Mouse (Mus musculus) layer of hippocampus, adult 9-11 months (tissue): ENCODE measurements around the gene Haspin.

ENCODE experiments used
- DNase-seq: peaks from one replicate; pipeline ENCODE4 v3.0.0; 2022

Gene Haspin

DNA sequence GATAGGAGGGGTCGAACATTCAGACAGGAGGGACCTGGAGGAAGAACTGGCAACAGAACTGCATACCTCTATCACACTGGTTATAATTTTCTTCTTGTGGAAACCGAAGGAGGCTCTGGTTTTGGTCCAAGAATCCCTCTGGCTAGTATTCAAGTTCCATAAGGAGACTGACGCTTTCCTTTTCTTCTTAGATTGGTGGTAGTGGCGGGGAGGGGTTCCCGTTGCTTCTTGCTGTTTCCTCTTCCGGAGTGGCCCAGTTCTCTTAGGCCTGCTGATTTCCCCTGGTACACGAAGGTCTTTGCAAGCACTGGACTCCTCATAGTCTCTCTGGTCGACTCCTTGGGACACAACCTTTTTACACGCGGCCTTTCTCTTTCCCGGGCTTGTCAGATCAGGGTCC is 978 bp downstream of the Haspin start:
- DNase-seq, result no peak

DNA sequence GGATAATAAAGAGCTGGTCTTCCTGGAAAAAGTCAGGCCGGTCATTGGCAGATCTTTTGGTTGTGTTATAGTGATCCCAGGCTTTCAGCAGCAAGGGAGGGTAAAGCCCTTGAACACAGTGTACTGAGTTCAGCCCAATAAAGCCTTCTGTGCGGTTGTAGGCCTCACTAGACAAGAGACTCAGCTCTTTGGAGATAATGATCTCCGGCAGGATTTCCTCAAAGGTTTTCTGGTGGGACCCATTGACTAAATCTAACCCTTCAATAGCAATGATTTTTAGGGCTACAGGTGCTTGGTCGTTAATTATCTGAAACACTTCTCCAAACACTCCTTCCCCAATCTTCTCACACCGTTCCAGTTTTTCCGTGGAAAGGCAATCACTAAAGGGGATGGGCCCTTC is 1.5 kb downstream of the Haspin start:
- no peak for DNase-seq

DNA sequence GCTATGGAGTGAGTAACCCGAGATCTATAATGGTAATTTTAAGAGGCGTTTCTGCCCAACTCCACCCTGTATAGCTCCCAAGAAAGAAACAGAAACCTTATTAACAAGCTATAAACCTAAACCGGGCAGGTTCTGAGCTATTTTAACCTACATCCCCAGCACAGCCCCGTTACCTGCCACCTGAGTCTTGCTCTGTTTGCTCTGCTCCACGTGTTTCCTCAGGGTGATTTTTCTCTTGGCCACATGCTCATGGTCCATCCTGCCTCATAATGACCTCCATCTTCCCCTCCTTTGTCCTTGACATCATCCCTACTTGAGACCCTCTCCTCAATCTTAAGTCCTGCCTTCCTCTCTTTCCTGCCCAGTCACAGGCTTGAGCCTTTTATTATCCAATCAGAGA is 3.9 kb downstream of the Haspin start:
- DNase-seq, result no peak

DNA sequence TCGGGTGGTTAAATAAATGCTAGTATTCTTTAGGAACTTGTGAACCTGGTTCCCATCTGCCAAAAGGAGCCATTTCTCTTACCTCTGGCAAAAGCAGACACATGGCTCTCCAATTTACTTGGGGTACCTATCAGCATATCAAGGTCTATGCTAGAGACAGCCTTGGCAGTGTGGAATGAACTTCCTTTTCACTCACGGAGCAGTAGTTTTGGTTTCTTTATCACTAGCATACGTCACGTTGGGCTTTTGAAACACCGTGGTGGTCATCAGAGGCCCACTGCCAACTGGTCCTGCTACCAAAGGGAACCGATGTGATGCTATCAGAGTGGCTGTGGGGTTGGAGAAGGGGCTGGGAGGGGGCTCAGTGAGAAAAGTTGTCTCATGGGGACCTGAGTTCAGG is 5.1 kb downstream of the Haspin start:
- DNase-seq, result no peak

DNA sequence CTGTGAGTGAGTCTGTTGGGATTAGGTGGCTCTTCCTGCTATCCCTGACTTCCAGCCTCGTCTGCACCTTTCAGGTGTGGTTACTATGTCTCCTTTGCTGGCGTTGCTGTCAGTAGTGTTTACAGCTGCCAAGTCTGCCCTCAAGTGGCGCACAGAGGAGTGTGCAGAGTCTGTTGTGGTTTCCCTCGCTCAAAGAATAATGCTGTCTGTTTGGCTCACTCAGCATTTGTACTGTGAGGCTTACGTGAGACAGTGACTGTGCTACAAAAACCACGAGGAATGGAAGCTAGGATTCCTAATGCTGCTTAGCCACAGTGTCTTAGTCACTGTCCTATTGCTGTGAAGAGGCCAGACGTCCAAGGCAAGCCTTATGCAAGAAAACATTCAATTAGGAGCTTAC is 7.1 kb downstream of the Haspin start:
- no peak for DNase-seq

DNA sequence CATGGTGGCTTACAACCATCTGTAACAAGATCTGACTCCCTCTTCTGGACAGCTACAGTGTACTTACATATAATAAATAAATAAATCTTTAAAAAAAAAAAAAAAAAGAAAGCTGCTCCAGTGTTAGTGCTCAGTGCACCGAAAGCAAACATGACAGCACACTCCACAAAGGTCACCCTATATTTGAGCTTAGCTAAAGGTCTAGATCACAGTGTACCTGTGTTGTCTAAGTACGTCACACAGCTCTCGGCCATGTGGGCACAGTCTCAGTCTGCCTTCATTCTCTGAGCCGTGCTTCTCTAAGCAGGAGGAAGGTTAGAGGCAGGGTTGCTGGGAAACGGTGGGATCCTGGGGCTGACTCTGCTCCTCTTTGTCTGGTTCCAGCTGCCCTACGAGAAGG is 11.6 kb downstream of the Haspin start:
- DNase-seq, result no peak

DNA sequence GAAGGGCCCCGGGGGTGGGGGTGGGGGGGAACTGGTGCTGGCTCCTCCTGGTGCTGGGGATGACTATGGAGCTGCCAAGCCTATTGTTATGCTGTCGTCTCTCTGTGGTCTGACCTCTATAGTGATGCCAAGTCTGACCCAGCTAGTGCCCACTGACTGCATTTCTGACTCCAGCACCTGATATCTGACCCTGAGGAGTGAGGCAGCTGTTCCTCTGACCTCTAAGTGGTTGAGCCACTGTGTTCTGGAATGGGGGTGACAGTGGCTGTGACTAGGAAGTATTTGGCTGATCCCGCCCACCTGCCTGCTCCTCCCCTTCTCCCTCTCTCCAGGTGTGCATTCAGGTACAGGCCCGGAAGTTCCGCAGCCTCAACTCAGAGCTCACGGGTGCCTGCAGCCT is 26.7 kb downstream of the Haspin start:
- no peak for DNase-seq

DNA sequence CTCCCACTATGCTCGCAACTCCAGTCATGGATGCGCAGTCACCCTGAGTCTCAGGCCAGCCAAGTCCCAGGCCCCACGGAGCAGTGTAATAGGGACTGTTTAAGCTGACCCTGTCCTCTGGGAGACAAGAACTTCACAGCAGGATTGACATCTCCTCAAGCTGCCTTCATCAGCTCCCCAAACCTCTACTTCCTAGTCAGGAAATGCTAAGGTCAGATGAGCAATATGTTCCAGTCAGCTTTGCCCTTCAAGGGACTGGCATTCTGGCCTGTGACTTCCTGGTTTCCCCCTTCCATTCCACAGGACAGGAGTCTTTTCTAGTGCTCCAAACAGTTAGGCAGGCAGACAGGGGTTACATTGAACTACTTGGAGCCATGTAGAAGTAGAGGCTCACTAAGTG is 28.2 kb downstream of the Haspin start:
- DNase-seq, result no peak

DNA sequence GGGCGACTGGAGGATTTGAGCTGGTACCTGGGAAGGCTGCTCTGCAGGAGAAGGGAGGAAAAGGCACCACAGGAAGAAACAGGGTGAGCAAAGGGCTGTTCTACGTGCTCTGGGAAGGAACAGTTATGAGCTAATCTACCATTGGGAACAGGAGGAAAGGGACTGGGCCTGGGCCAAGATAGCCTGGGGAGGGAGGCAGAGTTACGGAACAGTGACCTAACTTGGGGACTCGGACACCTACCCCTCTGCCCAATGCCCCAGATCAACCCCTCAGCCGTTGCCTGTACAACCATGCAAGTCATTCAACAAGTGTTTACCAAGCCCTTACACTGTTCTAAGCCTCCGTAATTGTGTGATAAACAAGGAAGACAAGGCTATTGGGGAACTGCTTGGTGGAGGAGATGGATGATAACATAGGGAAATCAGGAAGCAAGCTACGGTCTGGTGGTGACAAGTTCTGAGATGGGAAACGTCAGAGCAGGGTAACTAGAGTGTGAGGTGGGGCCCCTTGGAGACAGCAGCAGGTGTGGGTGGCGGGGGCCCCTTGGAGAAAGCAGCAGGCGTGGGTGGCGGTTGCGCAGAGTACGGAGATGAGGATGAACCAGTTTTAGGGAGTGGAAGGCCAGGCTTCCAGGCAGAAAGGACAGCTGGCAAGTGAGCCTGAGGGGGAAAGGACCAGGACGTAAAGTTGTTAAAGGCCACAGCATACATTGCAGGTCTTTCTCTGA is 29.0 kb downstream of the Haspin start:
- DNase-seq, result no peak

DNA sequence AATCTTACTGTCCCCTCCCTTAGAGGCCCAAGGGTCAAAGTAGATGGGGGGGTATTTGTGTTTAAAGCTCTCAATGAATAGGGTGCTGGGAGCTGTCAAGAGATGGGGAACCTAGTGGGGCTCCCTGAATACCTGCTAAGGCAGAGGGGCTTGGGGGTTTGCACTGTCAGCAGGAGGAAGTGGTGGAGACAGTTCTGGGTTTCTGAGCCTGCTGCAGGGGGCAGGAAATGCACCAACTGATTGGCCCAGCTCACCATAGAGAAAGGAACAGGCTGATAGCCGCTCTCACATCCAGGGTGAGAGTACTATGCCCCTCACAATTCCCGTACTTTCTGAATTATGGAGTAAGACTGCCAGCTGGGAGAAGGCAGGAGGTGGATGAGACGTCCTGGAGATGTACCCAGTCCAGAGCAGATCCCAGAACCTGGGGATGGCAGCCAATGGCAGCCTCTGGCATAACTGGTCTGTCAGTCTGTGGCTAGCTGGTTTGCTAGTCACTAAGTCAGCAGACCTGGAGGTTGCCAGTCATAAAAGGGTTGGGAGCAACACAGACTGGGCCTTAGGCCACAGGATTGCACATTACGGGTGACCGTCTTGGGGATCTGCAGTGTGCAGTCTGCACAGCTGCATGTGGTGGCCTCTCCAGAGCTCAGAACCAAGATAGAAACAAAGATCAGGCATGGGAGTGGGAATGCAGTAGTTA is 29.7 kb downstream of the Haspin start:
- DNase-seq, result peak; percentile 48

DNA sequence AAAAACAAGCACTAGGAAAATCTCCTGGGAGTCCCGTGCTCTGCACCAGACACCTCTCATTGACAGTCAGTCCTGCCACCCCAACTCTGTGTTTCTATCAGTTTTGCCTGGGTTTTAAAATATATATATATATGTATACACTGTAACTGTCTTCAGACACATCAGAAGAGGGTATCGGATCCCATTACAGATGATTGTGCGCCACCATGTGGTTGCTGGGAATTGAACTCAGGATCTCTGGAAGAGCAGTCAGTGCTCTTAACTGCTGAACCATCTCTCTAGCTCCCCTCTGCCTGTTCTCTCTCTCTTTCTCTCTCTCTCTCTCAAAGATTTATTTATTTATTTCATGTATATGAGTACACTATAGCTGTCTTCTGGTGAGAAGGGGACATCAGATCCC is 30.7 kb downstream of the Haspin start:
- peak; percentile 41 for DNase-seq

DNA sequence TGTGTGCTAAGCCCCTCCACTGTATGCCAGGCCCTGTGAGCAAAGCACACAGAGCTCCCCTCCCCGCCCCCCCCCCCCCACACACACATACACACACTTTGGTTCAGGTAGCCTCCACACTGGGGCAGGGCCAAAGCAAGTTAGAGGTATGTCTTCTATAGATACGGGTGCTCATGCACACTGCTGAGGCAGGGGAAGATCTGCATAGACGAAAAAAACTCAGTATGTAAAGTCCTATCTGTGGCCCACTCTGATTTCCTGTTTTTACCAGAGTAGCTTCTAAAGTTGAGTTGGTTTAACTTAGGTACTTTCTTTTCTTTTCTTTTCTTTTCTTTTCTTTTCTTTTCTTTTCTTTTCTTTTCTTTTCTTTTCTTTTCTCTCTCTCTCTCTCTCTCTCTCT is 32.8 kb downstream of the Haspin start:
- DNase-seq, result no peak

DNA sequence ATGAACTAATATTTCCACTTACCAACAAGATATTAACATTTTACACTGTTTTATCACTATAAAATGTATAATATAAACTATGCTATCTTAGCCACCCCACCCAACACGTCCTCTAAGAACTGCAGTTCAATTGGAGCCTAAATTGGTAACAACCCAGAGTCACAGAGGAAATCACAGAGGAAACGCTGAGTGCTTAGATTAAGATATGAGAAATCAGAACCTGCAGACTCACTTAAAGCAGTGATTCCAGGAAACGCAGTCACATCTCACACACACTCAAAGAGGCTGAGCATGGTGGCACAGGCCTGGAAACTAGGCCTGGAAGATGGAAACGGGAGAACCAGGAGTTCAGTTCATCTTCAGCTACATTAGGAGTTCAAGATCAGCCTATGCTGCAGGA is 36.8 kb downstream of the Haspin start:
- DNase-seq, result no peak

DNA sequence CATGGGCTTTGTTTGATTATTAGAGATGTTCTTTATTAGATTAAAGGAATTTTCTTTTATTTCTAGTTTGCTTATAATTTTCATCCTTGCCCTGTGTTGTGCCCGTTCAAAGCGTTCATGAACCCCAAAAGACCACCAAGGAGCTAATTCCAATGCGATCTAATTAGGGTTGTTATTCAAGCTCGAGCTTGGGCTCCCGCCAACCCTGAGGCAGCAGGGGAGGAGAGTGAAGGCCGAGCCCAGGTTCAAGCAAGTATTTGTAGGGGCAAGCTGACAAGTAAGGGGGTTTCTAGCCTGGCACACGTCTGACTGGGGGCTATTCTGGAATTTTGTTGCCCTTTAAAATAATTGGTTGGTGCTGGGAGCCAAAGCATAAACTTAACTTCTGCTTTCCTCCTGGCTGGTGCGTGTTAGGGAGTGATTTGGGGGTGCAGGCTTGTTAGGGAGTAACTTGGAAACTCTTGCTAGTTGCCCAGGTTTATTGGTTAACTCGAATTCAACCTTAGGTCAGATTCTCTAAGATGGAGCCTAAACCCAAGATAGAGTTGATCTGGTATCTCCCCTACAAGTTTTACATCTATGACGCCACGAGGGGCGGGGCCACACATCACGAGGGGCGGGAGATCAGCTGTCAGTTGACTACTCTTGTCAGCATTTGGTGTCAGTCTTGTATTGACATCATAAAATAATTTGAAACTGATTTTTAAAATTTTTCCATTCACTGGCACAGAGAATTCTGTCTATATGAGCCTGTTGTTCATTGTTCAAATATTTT is 37.9 kb downstream of the Haspin start:
- DNase-seq, result no peak

DNA sequence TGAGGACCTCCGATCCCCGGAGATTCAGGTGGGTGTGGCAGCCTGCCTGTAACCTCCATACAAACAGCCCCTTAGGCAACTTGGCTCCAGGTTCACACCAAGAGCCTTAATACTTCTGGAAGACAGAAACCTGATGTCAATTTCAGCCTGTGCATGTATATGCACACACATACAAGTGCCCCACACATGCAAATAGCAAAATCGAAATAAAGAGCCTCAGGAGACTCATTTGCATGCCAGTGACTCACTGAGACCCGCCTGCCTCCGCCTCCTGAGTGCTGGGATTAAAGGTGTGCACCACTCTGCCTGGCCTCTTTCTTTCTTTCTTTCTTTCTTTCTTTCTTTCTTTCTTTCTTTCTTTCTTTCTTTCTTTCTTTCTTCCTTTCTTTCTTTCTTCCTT is 39.2 kb downstream of the Haspin start:
- DNase-seq, result no peak

DNA sequence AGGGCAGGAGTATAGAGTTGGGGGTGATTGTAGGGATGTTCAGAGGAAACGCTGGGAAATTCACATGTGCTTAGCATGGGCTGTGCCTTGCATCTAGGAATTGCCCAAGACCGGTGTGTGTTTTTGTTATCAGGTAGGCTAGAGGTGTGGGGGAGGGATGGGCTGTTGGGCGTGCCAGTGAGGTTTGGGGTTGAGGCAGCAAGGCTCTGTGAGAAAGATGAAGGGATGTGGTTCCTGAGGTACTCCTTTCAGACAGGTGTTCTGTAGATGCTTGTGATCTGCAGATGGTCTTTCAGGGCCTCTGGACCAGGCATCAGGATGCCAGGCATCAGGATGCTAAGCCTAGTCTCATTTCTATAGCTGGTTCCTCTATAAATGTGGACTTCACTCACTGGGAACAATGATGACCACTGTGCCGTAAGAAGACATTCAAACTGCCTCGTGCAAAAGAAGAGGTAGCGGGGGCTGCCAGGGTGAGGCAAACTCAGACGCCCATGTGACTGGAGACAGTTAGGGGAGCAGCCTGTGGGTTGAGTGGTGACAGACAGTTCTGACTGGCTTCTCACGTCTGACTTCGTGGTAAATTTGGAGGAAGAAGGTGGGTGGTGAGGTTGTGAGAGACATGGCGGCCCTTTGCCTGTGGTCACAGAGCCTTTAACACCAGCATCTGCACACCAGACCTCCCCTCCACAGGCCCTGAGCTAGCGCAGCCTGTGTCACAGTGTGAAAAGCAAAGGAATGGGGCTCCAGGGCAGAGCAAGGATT is 43.7 kb downstream of the Haspin start:
- DNase-seq, result no peak

DNA sequence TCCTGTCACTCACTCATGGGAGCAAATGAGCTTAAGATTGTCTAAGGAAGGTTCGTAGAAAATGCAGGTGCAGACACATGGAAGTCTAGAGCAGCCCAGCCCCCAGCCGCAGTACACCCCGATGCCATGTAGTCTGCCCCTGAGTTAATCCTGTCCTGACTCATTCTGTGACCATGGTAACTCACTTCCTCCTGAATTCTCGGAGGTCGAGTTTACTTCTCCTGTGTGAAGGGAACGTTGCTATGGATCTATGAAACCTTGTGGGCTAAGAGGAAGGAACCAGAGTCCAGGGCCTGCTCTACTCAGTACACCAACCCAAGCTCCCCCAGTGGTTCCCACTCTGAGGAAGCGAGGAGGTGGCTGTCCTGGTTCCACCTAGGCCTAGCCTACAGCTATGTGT is 45.2 kb downstream of the Haspin start:
- no peak for DNase-seq

DNA sequence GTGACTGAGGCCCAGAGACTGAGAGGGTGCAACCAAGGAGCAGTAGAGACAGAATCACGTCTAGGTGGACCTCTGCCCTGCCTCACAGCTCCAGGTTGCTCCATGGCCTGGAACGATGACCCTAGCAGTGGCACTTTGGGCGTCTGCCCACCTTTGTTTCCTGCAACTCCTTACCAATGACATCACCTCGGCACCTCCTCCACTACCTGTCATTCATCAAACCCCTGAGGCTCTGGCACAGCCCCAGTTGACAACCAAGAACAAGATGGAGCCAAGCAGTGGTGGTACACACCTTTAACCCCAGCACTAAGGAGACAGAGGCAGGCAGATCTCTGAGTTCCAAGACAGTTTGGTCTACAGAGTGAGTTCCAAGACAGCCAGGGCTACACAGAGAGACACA is 46.0 kb downstream of the Haspin start:
- DNase-seq, result no peak

DNA sequence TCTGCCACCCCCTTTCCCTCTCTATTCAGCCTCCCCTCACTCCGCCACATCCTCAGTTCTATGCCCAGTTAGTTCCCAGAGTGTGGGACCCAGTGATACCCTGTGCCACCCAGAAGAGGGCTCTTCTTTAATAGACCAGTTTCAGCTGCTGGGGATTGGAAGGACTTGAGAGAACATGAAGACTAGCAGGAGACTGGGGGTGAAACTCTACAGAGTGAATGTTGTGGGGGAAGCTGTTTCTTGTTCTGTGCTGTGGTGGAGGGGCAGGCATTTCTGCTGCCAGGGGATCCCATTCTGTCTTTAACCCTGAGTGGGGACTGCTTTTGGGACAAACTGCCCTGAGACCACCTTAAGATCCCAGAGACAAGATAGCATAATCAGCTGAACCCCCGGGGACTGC is 47.3 kb downstream of the Haspin start:
- DNase-seq, result no peak

DNA sequence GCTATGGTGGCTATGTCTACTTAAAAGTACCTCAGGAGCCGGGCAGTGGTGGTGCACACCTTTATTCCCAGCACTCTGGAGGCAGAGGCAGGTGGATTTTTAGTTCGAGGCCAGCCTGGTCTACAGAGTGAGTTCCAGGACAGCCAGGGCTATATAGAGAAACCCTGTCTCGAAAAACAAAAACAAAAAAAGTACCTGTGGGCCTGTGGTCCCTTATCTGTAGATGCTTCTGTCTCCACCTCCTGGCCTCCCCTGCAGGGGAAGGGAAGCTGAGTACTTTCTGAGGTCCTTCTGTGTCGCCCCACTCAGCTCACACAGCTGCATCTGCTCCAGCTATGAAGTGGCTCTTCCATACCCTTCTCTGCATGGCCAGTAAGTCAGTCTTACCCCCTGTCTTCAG is 47.8 kb downstream of the Haspin start, which contains the start of gene Itgae:
Gene Itgae (plus strand): TSS at position 301 of the 400 bp plus-strand sequence.
- DNase-seq, result no peak

DNA sequence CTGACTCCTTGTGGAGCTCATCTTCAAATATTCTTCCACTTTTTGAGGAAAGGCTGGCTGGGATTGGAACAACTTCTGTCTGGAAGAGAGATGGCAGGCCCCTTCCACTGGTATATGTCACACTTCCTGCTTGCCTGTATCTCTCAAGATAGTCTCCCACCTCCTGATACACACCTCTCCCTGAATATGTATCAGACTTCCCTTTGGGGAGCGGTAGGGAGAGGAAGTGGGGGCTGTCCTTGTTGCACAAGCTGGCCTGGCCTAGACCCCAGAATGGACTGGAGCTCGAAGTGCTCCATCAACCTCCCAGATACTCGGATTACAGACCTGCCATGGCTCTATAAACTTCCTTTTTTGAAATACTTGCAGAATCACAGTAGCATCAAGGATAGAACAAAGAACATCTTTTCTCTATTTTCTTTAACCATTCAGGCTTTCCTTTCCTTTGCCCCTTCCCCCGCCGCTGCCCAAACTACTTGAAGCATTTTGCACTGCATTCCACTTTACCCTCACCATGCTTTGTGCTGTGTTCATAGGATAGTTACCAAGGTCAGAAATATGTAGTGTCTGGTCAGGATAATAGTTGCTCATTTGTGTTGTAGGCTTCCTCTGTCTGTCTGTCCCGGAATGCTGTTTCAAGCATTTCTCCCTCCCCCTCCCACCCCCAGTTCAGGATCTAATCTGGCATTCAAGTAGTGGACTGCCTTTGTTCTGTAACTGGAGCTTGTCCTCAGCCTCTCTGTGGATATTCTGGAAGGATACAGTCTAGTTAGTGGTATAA is 50.2 kb downstream of the Haspin start:
- DNase-seq, result no peak
